Mouse (Mus musculus) thymus, postnatal 10 days (tissue): ENCODE results near the gene Chchd6.

Source experiments
- DNase-seq, 2 experiments: peaks; one replicate each; pipeline ENCODE4 v3.0.0; 2021; ENCODE audit warnings: low spot score in 2 of 2

Gene Chchd6

GRCm38 (mm10) chr6:89585696-89586095 lies 9.8 kb downstream of the Chchd6 start:
- no peak for DNase-seq

- no peak for DNase-seq
These were observed 10.6 kb downstream of the Chchd6 start for GRCm38 (mm10) chr6:89584634-89585409.

DNA sequence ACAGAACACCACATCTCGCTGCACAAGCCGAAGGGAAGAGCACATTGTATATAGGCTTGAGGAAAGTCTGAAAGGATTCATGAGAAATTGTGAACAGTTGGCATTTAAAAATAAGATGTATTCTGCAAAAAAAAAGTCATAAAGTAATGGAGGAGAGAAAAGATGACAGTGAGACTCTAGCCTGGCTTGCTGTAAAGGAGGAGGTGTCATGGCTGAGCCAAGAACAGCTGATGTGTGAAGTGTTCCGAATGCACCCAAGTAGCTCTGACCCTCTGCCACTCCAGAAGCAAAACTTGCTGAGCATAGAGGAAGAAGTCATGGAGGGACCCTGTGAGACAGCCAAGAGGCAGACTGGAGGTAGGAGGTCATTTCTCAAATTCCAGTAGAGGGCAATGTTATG lies 12.3 kb downstream of the Chchd6 start:
- no peak for DNase-seq

GRCm38 (mm10) chr6:89574641-89575040 lies 20.8 kb downstream of the Chchd6 start:
- no peak for DNase-seq

DNA sequence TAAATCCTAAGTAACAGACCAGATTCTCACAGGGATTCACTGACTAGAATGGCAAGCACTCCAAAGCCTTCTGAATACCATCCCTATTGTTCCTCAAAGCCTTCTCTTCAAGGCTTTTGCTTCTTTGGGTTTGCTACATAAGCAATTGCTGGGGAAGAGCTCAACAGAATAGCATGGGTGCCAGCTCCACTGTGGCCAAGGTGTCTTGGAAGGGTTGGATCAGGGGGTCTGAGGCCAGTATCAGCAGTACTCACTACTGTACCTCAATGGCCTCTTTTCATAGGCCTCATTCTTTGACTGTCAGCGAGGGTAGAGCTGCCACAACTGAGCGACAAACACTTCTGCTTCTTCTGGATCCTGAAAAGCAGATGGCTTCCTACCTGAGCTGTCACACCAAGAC lies 21.7 kb downstream of the Chchd6 start:
- DNase-seq, result no peak

DNA sequence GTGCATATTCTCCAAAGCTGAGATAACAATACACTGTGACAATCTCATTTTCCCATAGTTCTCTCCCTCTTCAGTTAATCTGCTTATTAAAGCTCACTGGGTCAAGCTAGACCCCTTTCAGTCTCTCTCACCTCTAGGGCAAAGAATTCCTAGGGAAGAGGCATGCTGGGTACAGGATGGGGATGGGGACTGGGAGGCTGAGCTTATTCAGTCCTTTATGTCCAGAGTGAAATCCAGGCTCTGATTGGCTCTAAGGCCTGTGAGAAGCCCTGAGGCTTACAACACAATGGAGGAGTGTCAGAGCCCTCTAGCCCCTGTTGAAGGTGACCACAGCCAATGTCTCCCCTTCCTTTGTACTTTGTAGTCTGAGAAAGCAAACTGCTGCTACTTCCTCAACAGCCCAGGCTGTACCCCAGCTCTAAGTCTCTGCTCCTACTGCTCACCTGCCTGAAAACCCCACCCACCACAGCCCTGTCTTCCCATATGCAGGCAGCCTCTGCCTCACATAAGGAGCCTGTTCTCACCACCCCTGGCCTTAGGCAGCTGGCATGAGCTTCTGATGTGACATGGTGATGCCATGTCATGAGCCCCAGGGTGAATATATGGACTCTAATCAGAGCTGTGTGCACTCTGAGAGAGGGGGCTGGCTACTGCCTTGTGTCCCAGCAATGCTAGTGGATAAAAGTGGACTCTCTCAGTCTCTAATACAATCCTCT lies 22.4 kb downstream of the Chchd6 start:
- no peak for DNase-seq

DNA sequence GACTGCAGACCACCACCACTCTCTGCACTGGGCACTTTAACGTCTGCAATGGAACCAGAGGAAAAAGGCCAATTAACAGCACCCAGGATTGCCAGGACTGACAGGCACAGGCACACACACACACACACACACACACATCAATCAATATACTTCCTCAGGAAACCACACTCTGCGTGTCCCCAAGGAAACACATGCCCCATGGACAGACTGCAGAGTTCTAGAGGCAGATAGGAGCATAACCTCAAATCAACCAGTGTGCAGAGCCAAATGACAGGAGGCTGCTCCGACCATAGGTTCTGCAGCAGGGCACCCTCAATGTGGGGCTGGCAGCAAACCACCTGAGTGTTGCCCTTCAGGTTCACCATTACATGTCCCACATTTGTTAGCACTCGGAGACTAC lies 26.1 kb downstream of the Chchd6 start:
- DNase-seq, result no peak

GRCm38 (mm10) chr6:89566740-89567139 lies 28.7 kb downstream of the Chchd6 start:
- no peak for DNase-seq

DNA sequence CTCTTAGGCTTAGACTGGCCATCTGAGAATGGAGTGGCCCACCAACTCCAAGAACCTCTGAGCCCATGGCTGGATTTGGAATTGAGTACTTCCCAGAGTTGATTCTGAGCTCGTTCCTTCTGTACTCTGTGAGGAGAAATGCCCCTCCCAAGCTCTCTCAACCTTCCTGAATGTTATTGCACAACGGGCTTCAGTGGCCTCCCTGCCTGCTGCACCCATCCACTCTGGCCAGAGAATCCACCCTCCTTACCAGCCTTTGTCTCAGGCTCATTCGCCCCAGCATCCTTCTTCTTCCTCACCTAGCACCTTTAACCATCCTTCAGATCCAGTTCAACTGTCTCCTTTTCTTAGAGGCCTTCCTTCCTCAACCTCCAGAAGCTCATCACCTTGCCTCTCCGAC lies 32.1 kb downstream of the Chchd6 start:
- no peak for DNase-seq

GRCm38 (mm10) chr6:89560826-89561225 lies 34.6 kb downstream of the Chchd6 start:
- no peak for DNase-seq

DNA sequence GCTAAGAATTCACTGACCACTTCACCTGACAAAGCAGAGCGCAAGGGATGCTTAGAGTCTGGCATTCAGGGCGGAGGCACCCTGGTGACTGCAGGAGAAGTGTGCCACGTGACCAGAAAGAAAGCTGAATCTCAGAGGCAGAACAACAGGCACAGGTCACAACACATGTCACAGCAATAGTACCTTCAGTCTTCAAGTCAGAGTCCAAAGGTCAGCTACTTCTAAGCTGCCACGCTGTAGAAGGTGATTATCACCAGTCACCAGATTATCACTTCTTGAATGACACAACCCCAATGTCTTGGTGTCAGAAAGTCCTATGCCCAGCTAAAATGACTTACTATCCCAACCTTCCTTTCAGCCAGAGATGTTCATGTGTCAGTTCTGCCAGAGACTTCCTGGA lies 37.8 kb downstream of the Chchd6 start:
- DNase-seq, result no peak

GRCm38 (mm10) chr6:89556566-89556965 lies 38.9 kb downstream of the Chchd6 start:
- DNase-seq, result no peak

DNA sequence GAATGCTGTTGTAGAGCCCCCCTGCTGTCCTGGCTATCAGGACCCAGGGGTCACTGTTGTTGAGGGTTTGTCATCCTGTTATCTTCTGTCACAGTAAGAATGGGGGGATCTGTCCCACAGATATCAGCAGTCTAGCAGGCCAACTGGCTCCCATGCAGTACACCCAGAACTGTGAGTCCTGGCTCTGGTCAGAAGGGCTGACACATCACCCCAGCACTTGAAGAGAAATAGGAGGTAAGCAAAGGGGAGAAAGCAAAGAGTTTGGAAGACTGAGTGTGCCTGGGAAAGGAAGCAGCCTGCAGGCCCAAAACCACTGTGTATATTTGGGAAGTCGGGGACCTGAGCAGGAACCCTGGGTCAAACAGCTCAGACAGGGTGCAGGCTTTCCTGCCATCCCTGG lies 39.5 kb downstream of the Chchd6 start:
- no peak for DNase-seq

DNA sequence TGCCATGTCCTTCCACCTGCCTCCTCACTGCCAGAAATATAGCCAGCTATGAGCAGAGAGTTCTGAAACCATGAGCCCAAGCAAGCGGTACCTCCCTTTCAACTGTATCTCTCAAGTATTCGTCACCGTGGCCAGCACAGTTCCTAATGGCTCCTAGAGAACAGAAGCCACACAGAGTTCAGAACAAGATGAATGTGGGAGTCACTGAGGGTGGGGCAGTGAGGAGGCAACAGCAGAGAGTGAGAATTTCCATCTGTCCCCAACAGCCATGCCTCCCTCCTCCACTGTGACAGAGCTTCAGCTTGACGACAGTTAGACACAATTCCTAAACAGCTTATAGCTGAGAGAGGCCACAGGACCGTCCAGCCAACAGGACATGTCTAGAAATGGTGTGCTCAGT lies 41.4 kb downstream of the Chchd6 start:
- DNase-seq, result no peak

DNA sequence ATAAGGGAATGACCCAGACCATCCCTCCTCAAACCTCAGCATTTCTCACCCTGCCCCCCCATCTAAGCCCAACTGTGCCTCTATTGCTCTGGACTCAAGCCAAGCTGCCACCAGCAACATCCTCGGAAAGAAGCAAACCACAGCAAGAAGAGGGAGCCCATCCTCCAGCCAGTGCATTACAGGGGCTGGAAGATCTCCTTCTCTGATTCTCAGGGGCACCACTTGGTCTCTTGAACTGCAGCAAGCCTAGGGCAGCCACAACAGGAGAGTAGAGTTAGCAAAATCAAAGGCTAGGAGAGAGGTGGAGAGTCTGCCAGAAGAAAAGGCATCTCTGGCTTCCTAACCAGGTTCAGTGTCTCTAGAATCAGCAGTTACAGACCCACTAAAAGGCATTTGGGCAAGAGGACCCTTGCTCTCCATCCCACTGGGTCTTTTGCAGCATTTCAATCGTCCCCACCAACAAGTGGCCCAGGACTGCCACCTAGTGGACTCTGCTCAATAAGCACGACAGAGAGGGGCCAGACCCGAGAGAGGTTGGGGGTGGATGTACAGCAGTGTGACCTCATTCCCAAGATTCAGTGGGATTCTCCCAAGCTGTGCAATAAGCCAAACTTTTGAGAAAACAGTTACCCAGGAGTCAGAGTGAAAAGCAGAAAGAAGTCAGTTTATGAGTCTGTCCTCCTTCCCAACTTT lies 42.3 kb downstream of the Chchd6 start:
- peak; percentile 30 to 75 for DNase-seq

GRCm38 (mm10) chr6:89552321-89553011 lies 43.0 kb downstream of the Chchd6 start:
- no peak for DNase-seq

DNA sequence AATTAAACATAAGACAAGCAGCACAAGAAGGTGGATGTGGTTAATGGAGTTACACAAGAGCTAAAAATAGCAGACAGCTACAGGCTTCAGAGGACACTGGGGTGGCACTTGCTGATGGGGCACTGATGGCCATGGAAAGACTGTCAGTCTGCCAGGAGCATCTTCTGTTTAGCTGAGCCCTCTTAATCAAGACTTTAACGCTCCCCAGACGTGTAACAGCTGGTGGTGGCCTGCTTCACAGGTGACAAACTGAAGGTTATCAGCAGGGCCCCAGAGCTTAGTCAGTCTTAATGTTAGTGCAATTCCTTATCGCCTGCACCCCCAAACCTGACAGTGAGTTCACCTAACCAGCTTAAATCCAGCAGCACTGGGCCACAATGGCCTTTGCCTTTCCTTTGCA lies 46.3 kb downstream of the Chchd6 start:
- DNase-seq, result no peak

DNA sequence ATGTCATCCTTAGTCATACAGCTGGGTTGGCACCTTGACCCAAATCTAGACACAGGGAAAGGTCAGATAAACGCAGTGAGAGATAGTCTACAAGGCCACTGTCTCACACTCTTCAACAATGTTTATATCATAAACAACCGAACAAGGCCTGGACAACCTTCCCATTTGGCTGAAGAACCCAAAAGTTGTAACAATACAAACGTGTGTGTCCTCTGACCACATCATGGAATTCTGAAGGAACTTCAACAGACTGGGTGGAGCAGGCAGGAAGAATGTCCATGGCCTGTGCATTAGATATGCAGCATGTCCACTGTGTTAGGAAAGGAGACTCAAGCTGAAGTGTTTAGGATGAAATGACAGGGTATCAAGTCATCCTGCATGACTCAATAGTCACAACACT lies 47.5 kb downstream of the Chchd6 start:
- DNase-seq, result no peak

GRCm38 (mm10) chr6:89538102-89538751 lies 57.2 kb downstream of the Chchd6 start:
- DNase-seq, result no peak

DNA sequence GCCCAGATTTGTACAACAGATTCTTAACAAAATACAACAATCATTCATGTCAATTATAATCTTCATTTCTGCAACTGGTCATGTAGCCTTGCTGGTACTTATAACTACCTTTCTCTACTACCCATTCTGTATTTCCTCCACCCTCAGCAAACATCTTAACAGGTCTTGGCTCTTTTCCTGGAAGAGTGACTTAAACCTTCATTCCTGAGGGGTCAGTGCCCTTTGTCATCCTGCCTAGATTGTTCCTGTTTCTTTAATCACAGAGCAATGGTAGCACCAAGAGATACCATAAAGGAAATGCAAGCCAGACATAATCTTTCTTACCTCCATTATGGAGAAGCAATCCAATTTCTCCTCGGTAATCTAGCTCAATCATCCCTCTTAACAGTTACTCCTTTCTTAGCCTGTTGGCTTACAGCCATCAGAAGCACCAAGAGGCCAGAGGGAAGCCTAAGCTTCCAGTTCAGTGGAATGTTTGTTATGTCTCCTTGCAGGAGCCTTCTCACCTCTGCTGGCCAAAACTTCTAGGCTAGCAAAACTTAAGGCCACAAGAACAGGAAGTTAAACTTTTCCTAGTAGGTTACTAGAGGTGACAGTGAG lies 59.7 kb downstream of the Chchd6 start:
- no peak for DNase-seq

DNA sequence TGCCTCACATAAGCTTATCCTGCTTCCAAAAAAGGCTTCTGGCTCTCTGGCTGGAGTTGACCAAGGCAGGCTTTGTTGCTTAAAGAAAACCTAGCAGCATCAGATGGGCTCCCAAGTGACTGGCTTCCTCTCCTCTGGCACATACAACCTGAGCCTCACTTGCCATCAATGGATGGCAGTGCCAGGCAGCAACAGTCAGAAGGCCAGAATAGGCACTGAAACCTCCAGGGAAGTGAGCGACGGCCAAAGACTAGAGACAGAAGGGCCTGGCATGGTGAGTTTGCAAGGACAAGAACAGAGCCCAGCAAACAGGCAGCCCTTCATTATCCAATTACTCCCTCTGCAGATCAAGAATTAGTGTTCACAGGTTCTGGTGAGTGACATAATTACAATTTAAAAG lies 70.7 kb downstream of the Chchd6 start:
- no peak for DNase-seq
